Mouse (Mus musculus) frontal cortex, postnatal 10 days (tissue): Measurements from ENCODE around the gene Nxn.
A peak's percentile ranks its signal among the peaks of the same experiment; 100 is the strongest.

Source experiments
- DNase-seq, 2 experiments: peaks; one replicate each; pipeline ENCODE4 v3.0.0; 2022; ENCODE audit warnings: low spot score in 2 of 2, mixed read lengths in 1 of 2

The Nxn gene

GRCm38 (mm10) chr11:76398798-76399586, at the start of gene Nxn:
Gene Nxn (minus strand): TSS chr11:76399140.
- peak; percentile 65 to 83 for DNase-seq

GRCm38 (mm10) chr11:76446251-76446650, 47.3 kb upstream of the Nxn start:
- DNase-seq: no peak

GRCm38 (mm10) chr11:76445459-76445858, 46.5 kb upstream of the Nxn start:
- no peak for DNase-seq

GRCm38 (mm10) chr11:76439666-76440065, 40.7 kb upstream of the Nxn start:
- DNase-seq: peak in 1 of 2 experiments; percentile 59

- DNase-seq: peak in 1 of 2 experiments; percentile 43
Measured at GRCm38 (mm10) chr11:76436864-76437437, 38.0 kb upstream of the Nxn start.

GRCm38 (mm10) chr11:76436009-76436408, 37.1 kb upstream of the Nxn start:
- no peak for DNase-seq

GRCm38 (mm10) chr11:76429966-76430631, 31.2 kb upstream of the Nxn start:
- DNase-seq: no peak

GRCm38 (mm10) chr11:76429556-76429955, 30.6 kb upstream of the Nxn start:
- DNase-seq: no peak

- no peak for DNase-seq
Measured at GRCm38 (mm10) chr11:76429046-76429445, 30.1 kb upstream of the Nxn start.

GRCm38 (mm10) chr11:76427781-76428180, 28.8 kb upstream of the Nxn start:
- no peak for DNase-seq

GRCm38 (mm10) chr11:76425749-76426148, 26.8 kb upstream of the Nxn start:
- DNase-seq: no peak

- no peak for DNase-seq
Measured at GRCm38 (mm10) chr11:76420896-76421295, 22.0 kb upstream of the Nxn start.

- no peak for DNase-seq
Measured at GRCm38 (mm10) chr11:76419179-76419578, 20.2 kb upstream of the Nxn start.

GRCm38 (mm10) chr11:76418423-76418822, 19.5 kb upstream of the Nxn start:
- peak in 1 of 2 experiments; percentile 41 for DNase-seq

GRCm38 (mm10) chr11:76415985-76416384, 17.0 kb upstream of the Nxn start:
- no peak for DNase-seq

GRCm38 (mm10) chr11:76415001-76415400, 16.1 kb upstream of the Nxn start:
- DNase-seq: no peak

- DNase-seq: no peak
Measured at GRCm38 (mm10) chr11:76413202-76413601, 14.3 kb upstream of the Nxn start.

GRCm38 (mm10) chr11:76410826-76411225, 11.9 kb upstream of the Nxn start:
- DNase-seq: no peak

- peak; percentile 92 to 95 for DNase-seq
Measured at GRCm38 (mm10) chr11:76406702-76407583, 8.0 kb upstream of the Nxn start, which contains the start of gene Timm22. Gene Timm22 (plus strand): TSS chr11:76406952.

- no peak for DNase-seq
Measured at GRCm38 (mm10) chr11:76405626-76406264, 6.8 kb upstream of the Nxn start.

GRCm38 (mm10) chr11:76405113-76405512, 6.2 kb upstream of the Nxn start:
- no peak for DNase-seq
